Mouse (Mus musculus) lung, postnatal 25 days (tissue): ENCODE measurements around the gene Clstn1.
A peak's percentile ranks its signal among the peaks of the same experiment; 100 is the strongest.

Experiments
- DNase-seq: peaks from one replicate; pipeline ENCODE4 v3.0.0; 2022; ENCODE audit warnings: low spot score

Clstn1 gene

GRCm38 (mm10) chr4:149675378-149676261, 89.4 kb downstream of the Clstn1 start:
- peak; percentile 73 for DNase-seq

GRCm38 (mm10) chr4:149678006-149678405, 91.7 kb downstream of the Clstn1 start:
- no peak for DNase-seq

- DNase-seq: no peak
Measured at GRCm38 (mm10) chr4:149679056-149679770, 92.9 kb downstream of the Clstn1 start.

DNA sequence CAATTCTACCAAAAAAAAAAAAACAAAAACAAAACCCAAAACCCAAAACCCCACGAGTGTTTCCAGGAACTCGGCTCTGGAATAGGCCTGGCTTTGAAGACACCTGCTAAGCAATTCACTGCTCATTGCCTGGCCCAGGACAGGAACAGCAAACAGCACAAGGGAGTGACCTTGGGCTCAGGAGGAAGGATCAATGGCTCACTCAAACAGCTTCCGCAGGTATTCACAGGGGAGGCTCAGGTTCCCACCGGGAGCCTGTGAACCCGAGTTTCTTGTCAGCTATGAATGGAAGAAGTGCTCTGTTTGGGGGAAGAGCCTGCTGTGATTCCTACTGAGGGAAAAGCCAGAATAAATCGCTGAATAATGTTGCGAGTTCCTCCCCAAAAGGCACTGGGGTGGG, 97.6 kb downstream of the Clstn1 start:
- no peak for DNase-seq

DNA sequence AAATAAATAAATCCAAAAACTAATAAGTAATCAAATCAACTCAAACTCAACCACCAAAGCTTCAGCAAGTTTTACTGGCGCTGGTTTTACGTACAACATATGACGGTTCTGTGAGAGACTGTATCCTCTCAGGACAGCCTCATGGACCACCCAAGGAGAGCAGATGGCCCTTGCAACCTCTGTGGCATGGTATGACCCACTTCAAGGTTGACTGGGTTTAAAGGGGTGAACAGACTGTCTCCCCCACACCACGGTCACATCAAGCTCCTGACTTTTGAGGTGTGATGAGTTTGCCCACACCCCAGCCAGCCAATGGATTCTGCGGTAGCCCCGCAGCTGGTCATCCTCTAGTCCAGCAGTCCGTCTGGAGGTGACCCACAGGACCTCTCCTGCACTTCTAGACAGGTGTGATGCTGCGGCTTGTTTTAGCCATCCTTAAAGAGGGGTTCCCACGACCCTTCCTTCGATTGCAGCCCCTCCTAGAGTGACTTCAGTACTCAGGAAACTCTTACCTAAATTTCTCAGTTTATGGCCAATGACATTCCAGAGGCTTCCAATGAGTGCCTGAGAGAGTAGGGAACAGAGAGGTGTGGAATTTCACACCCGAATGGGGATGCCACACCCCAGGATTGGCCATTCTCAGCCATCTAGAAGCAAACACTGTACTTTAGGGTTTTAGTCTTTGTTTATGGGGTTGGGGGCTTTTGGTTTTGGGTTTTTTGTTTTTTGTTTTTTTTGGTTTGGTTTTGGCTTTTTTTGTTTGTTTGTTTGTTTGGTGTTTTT, 98.8 kb downstream of the Clstn1 start:
- DNase-seq: no peak

DNA sequence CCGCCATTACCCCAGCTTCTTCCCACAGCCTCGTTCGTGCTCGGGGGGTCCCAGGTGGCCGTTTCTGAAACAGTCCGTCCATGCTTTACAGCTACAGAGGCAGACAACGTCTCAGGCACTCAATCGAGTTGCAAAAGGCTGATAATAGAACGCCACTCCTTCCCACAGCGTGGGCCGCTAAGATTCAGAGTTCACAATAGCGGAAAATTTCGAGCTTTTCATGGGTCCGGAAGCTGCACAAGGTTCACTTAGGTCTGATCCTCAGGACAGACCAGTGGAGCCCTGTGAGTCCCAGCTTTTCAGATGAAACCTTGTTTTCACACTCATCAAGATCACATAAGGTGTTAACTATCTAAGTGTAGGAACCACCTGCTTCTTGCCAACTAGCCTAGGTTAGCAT, 102.6 kb downstream of the Clstn1 start:
- DNase-seq: no peak

- DNase-seq: no peak
Measured at GRCm38 (mm10) chr4:149689822-149690700, 103.8 kb downstream of the Clstn1 start.

- DNase-seq: no peak
Measured at GRCm38 (mm10) chr4:149690828-149691280, 104.6 kb downstream of the Clstn1 start.

DNA sequence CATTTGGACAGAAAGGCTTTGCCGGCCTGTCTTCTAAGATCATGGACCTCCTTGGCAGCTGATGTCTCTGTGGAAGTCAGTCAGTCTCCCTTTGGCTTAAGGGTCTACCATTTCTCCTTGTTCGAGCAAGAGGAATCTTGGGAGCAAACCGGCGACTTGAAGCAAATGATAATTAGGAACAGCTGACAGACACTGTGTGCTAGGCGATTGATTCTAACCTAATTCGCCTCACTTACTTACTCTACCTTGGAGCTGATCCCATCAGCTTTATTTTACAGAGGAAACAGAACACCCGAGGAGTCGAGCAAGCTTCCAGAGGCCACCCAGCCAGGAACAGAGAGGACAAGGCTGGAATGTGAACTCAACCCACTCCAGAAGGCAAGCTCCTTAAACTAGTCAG, 105.1 kb downstream of the Clstn1 start:
- DNase-seq: no peak

GRCm38 (mm10) chr4:149696189-149696971, 110.1 kb downstream of the Clstn1 start:
- no peak for DNase-seq

DNA sequence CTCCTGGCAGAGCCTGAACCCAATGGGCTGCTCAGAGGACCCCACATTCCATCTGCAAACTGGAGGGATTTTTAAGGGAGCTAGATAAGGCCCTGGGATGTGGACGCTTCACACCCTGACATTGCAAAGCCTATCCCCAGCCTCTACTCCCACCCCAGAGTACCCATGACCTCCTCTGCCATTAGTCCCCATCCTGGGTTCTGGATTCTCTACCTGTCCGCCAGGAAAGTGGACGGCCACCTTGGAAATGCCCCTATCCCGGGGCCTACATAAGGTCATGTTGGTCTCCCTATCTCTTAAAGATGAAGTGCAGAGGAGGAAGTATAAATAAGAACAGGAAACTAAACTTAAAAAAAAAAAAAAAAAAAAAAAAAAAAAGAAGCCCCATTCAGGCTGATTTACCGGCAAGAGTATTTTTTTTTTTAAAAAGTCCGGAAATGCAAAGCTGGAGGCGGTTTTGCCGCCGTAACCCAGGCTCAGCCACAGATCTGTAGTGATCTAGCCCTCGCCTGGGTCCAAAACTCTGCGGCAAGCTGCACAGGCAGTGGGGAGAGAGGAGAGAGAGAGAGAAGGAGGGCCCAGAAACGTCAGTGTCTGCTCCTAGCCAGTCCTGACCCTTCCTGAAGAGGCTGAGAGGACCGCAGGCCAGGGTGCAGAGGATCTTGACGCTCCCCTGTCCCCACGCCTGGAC, 111.4 kb downstream of the Clstn1 start:
- peak; percentile 36 for DNase-seq

- DNase-seq: peak; percentile 68
Measured at GRCm38 (mm10) chr4:149698197-149698821, 112.0 kb downstream of the Clstn1 start.
